Mouse (Mus musculus) bone marrow macrophage, adult 2 months (primary cell): ENCODE data around the gene Mgat4e.

Experiments
- CTCF ChIP-seq: IDR thresholded peaks from 2 replicates; pipeline ENCODE4 v1.5.1; 2012; ENCODE audit warnings: low read depth, mild to moderate bottlenecking, low read length, moderate library complexity
- POLR2A ChIP-seq: IDR thresholded peaks from 2 replicates; pipeline ENCODE4 v1.6.1; 2012; ENCODE audit warnings: mild to moderate bottlenecking, low read depth, low read length, borderline replicate concordance

DNA sequence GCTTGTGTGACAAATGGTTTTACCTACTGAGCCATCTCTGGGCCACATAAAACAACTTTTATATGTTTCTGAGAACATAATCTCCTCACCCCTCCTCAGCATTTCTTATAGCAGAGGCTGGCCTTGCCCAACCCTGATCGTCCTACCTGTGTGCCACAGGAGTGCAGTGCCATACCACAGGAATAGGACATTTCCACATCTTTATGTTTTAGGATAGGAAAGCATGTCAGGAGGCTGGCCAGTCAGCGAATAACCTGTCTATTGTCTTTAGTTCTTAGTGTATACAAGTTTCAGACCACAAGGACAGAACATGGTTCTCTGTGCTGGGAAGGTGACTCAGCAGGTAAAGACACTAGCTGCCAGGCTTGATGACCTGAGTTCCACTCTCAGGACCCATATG, 31.3 kb upstream of the Mgat4e start:
- no peak for TF ChIP-seq CTCF
- TF ChIP-seq POLR2A = no peak
